Mouse (Mus musculus) midbrain, embryonic 10.5 days (tissue): ENCODE data around the gene Grk4. TPM values are rescaled to one million over a fixed set of nuclear protein-coding genes. Genes with fewer than 3 reads are reported as not detected.
A peak's percentile ranks its signal among the peaks of the same experiment; 100 is the strongest.

Source experiments
- DNase-seq: peaks from one replicate; pipeline ENCODE4 v3.0.0-alpha.2; 2017; ENCODE audit warnings: low spot score
- H3K27ac ChIP-seq: fragments of 300-500 bp; sonication (generic); replicated peaks from 2 replicates; pipeline ENCODE4 v1.5.1; 2016; ENCODE audit warnings: mild to moderate bottlenecking
- H3K27me3 ChIP-seq: fragments of 300-500 bp; sonication (generic); 2 replicates; pipeline ENCODE4 v1.6.1; 2016; ENCODE audit warnings: low read depth, mild to moderate bottlenecking; ENCODE audit not compliant: poor library complexity, severe bottlenecking
- H3K36me3 ChIP-seq: fragments of 300-500 bp; sonication (generic); 2 replicates; pipeline ENCODE4 v1.6.1; 2016; ENCODE audit warnings: mild to moderate bottlenecking, moderate library complexity
- H3K4me1 ChIP-seq: fragments of 300-500 bp; sonication (generic); 2 replicates; pipeline ENCODE4 v1.6.1; 2016
- H3K4me3 ChIP-seq: fragments of 300-500 bp; sonication (generic); 2 replicates; pipeline ENCODE4 v1.5.1; 2016; ENCODE audit warnings: mild to moderate bottlenecking, moderate library complexity
- H3K9me3 ChIP-seq: fragments of 300-500 bp; sonication (generic); replicated peaks from 2 replicates; pipeline ENCODE4 v1.6.1; 2016; ENCODE audit warnings: mild to moderate bottlenecking
- WGBS: fragments of 180-500 bp; shearing (Covaris S2); methylation state at CpG from one replicate; pipeline ENCODE4 v1.1.7; 2016; 5-methylcytosine and 5-hydroxymethylcytosine counted together
- polyA plus RNA-seq: library from polyadenylated mRNA; unstranded; fragments of >200 nt; fragmentation: Nextera tagmentation; extraction: Ambion mirVana; gene quantifications from 2 replicates; pipeline ENCODE4 v1.2.1, GENCODE M21; 2016

Gene Grk4
- 1.3 and 1.8 TPM in 2 replicates for polyA plus RNA-seq

GRCm38 (mm10) chr5:34659686-34660590, at the start of gene Grk4, which contains the start of gene Nop14:
Gene Grk4, plus strand, starts transcription at chr5:34660379.
Gene Nop14, minus strand, starts transcription at chr5:34660148.
- DNase-seq = peak; percentile 99
- peaks cover 30% of the 10 kb centered on the region for H3K36me3 ChIP-seq
- peaks cover 16% of the 10 kb centered on the region for H3K4me1 ChIP-seq
- peak within 1 kb of the TSS; percentile 62 for H3K4me3 ChIP-seq
- H3K9me3 ChIP-seq = no peaks in the 10 kb centered on the region
- WGBS = under 1% methylated on average over 60 of the region's 60 CpGs
- peak within 1 kb of the TSS; percentile 87 for H3K27ac ChIP-seq
- H3K27me3 ChIP-seq = peaks cover 7% of the 10 kb centered on the region; the same call in 1 of the 2 replicates

- Histone ChIP-seq H3K36me3 (peaks cover 86% of the 10 kb centered on the region), H3K27me3 (no peaks in the 10 kb centered on the region), H3K4me1 (peaks cover 36% of the 10 kb centered on the region), H3K27ac (no peak overlapping the region), H3K4me3 (no peak overlapping the region), H3K9me3 (no peaks in the 10 kb centered on the region)
- DNase-seq = no peak
- 91% methylated on average over 2 of the region's 2 CpGs for WGBS
Measured at GRCm38 (mm10) chr5:34632996-34633395, 27.2 kb upstream of the Grk4 start.

GRCm38 (mm10) chr5:34633641-34634040, 26.5 kb upstream of the Grk4 start:
- Histone ChIP-seq H3K9me3 (no peaks in the 10 kb centered on the region), H3K36me3 (peaks cover 86% of the 10 kb centered on the region), H3K4me3 (no peak overlapping the region), H3K4me1 (peaks cover 36% of the 10 kb centered on the region), H3K27me3 (no peaks in the 10 kb centered on the region), H3K27ac (no peak overlapping the region)
- DNase-seq = no peak
- 83% methylated on average over 4 of the region's 4 CpGs for WGBS

GRCm38 (mm10) chr5:34634746-34635400, 25.3 kb upstream of the Grk4 start:
- WGBS = 92% methylated on average over 13 of the region's 13 CpGs
- H3K27me3 ChIP-seq = no peaks in the 10 kb centered on the region
- peaks cover 37% of the 10 kb centered on the region for H3K4me1 ChIP-seq
- no peak overlapping the region for H3K4me3 ChIP-seq
- peaks cover 86% of the 10 kb centered on the region for H3K36me3 ChIP-seq
- H3K27ac ChIP-seq = 0 out of 2 replicates have a peak overlapping the region, but pooled peaks have one; percentile 17
- H3K9me3 ChIP-seq = no peaks in the 10 kb centered on the region
- no peak for DNase-seq

- peak overlapping the region; percentile 86; the same call in 1 of the 2 replicates for H3K27ac ChIP-seq
- no peaks in the 10 kb centered on the region for H3K9me3 ChIP-seq
- peaks cover 38% of the 10 kb centered on the region for H3K4me1 ChIP-seq
- peak overlapping the region; percentile 66 for H3K4me3 ChIP-seq
- no peaks in the 10 kb centered on the region for H3K27me3 ChIP-seq
- H3K36me3 ChIP-seq = peaks cover 86% of the 10 kb centered on the region
- 65% methylated on average over 10 of the region's 10 CpGs for WGBS
- DNase-seq = no peak
Measured at GRCm38 (mm10) chr5:34635665-34636192, 24.4 kb upstream of the Grk4 start.

- H3K4me1 ChIP-seq = peaks cover 38% of the 10 kb centered on the region
- H3K27ac ChIP-seq = peak within 1 kb of the TSS; percentile 86
- H3K36me3 ChIP-seq = peaks cover 86% of the 10 kb centered on the region
- WGBS = under 1% methylated on average over 48 of the region's 48 CpGs
- peak; percentile 78 for DNase-seq
- H3K27me3 ChIP-seq = no peaks in the 10 kb centered on the region
- H3K9me3 ChIP-seq = no peaks in the 10 kb centered on the region
- H3K4me3 ChIP-seq = peak within 1 kb of the TSS; percentile 66
Measured at GRCm38 (mm10) chr5:34636481-34637287, 23.5 kb upstream of the Grk4 start, which contains the start of gene Mfsd10. Gene Mfsd10, minus strand, starts transcription at chr5:34637212.

- Histone ChIP-seq H3K4me1 (peaks cover 38% of the 10 kb centered on the region), H3K36me3 (peaks cover 81% of the 10 kb centered on the region), H3K9me3 (no peaks in the 10 kb centered on the region), H3K27ac (peak overlapping the region; percentile 86), H3K27me3 (no peaks in the 10 kb centered on the region), H3K4me3 (peak overlapping the region; percentile 66; the same call in 1 of the 2 replicates)
- no peak for DNase-seq
- WGBS = 82% methylated on average over 7 of the region's 7 CpGs
Measured at GRCm38 (mm10) chr5:34637591-34638156, 22.5 kb upstream of the Grk4 start.

GRCm38 (mm10) chr5:34641991-34642390, 18.2 kb upstream of the Grk4 start:
- Histone ChIP-seq H3K4me1 (peaks cover 12% of the 10 kb centered on the region), H3K4me3 (no peak overlapping the region), H3K36me3 (peaks cover 93% of the 10 kb centered on the region), H3K27ac (no peak overlapping the region), H3K27me3 (no peaks in the 10 kb centered on the region), H3K9me3 (no peaks in the 10 kb centered on the region)
- no peak for DNase-seq
- WGBS = 86% methylated on average over 3 of the region's 3 CpGs

- Histone ChIP-seq H3K27me3 (no peaks in the 10 kb centered on the region), H3K4me3 (no peak overlapping the region), H3K27ac (no peak overlapping the region), H3K9me3 (no peaks in the 10 kb centered on the region), H3K4me1 (peaks cover 2% of the 10 kb centered on the region; the same call in 1 of the 2 replicates), H3K36me3 (peaks cover 95% of the 10 kb centered on the region)
- WGBS = 86% methylated on average over 5 of the region's 5 CpGs
- DNase-seq = no peak
Measured at GRCm38 (mm10) chr5:34642932-34643331, 17.2 kb upstream of the Grk4 start.

GRCm38 (mm10) chr5:34647581-34647980, 12.6 kb upstream of the Grk4 start:
- H3K9me3 ChIP-seq = no peaks in the 10 kb centered on the region
- H3K27me3 ChIP-seq = no peaks in the 10 kb centered on the region
- peaks cover 100% of the 10 kb centered on the region for H3K36me3 ChIP-seq
- H3K4me1 ChIP-seq = no peaks in the 10 kb centered on the region
- DNase-seq = peak; percentile 67
- H3K27ac ChIP-seq = no peak overlapping the region
- H3K4me3 ChIP-seq = no peak overlapping the region
- WGBS = 56% methylated on average over 4 of the region's 4 CpGs

GRCm38 (mm10) chr5:34652961-34653360, 7.2 kb upstream of the Grk4 start:
- DNase-seq = no peak
- H3K4me1 ChIP-seq = no peaks in the 10 kb centered on the region
- H3K4me3 ChIP-seq = no peak overlapping the region
- H3K27me3 ChIP-seq = no peaks in the 10 kb centered on the region
- WGBS = 95% methylated on average over 5 of the region's 5 CpGs
- no peaks in the 10 kb centered on the region for H3K9me3 ChIP-seq
- no peak overlapping the region for H3K27ac ChIP-seq
- peaks cover 96% of the 10 kb centered on the region for H3K36me3 ChIP-seq

GRCm38 (mm10) chr5:34654881-34655280, 5.3 kb upstream of the Grk4 start:
- 93% methylated on average over 9 of the region's 9 CpGs for WGBS
- peaks cover 81% of the 10 kb centered on the region for H3K36me3 ChIP-seq
- H3K4me1 ChIP-seq = peaks cover 8% of the 10 kb centered on the region
- H3K9me3 ChIP-seq = no peaks in the 10 kb centered on the region
- no peaks in the 10 kb centered on the region for H3K27me3 ChIP-seq
- no peak overlapping the region for H3K27ac ChIP-seq
- H3K4me3 ChIP-seq = no peak overlapping the region
- peak; percentile 0 for DNase-seq
